Mouse (Mus musculus): Measurements from ENCODE around the gene Alg5. TPM values are rescaled to one million over a fixed set of nuclear protein-coding genes. Genes with fewer than 3 reads are reported as not detected.
"Not testable (repeated sequence)": the region's sequence is repeated elsewhere in the genome, so short reads cannot be mapped to it uniquely, and the experiment has no call there.

The Alg5 gene
- total and polyA plus RNA-seq, 2 experiments from 2014 or later, result 10.4 to 41.3 TPM

DNA sequence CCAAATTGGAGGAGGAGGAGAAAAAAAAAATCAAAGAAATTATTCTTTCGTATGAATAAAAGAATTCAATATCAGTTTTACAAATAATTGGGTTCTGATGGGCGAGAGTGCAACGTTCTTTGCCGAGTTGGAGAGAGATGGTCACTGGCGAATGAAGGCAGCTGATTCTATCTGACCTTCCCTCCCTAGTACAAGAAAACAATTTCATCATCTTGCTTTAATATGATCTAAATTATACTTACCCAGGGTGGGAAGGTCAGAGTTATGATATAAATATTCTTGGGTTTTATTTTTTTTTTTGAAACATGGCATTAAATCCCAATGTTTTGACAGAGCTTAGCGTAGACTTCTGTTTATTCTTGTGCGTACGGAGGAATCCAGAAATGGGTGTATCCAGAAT lies 22.1 kb downstream of the Alg5 start:
- Histone ChIP-seq H3K27me3 (ENCODE audit: control insufficient read depth, insufficient read depth, low read length) (no peaks in the 10 kb centered on the region), H3K9ac (replicated peaks; ENCODE audit: low read depth, low read length) (no peak overlapping the region), H3K4me3 (ENCODE audit: low read depth, low read length) (no peak overlapping the region), H3K4me1 (ENCODE audit: control insufficient read depth, insufficient read depth) (0 out of 2 replicates have a peak, but pooled peaks cover 4% of the 10 kb centered on the region), H3K27ac (ENCODE audit: low read depth) (no peak overlapping the region), H3K36me3 (replicated peaks; ENCODE audit: control insufficient read depth, insufficient read depth, low read length) (no peaks in the 10 kb centered on the region), H3K4me2 (ENCODE audit: low read depth, low read length) (no peak overlapping the region), H3K9me3 (replicated peaks; ENCODE audit: control insufficient read depth, low read length) (no peaks in the 10 kb centered on the region)
- no peak for ATAC-seq (ENCODE audit: insufficient read depth, low read depth)
- DNase-seq (ENCODE audit: low spot score), result no peak
- TF ChIP-seq CTCF (IDR thresholded peaks at IDR 0.05; ENCODE audit: low read depth), result no peak
- no peak for TF ChIP-seq EP300 (IDR thresholded peaks at IDR 0.05; ENCODE audit: low read depth)
- 94% methylated on average over 8 of the region's 8 CpGs for WGBS

DNA sequence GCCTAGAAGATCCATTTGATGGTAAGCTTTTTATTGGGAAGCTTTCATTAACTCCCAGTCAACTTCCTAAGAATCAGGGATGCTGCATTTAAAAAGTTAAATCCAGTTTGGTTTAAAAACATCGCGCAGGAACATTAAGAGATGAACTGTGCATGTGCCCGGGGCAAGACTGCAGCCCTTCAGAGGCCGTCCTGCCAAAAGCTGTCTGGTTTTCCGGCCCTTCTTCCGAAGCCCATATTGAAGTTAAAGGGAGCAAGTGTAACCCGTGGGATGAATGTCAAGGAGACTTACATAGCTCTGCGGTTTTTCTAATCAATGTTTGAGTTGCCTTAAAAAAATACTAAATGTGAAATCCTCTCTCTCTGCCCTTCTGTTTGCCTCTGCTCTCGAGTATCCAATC lies 23.9 kb downstream of the Alg5 start:
- H3K9ac ChIP-seq (replicated peaks; ENCODE audit: low read depth, low read length), result no peak overlapping the region
- no peak overlapping the region for H3K4me3 ChIP-seq (ENCODE audit: low read depth, low read length)
- no peak for ATAC-seq (ENCODE audit: insufficient read depth, low read depth)
- no peak for DNase-seq (ENCODE audit: low spot score)
- H3K36me3 ChIP-seq (replicated peaks; ENCODE audit: control insufficient read depth, insufficient read depth, low read length), result no peaks in the 10 kb centered on the region
- H3K27ac ChIP-seq (ENCODE audit: low read depth), result no peak overlapping the region
- no peak overlapping the region for H3K4me2 ChIP-seq (ENCODE audit: low read depth, low read length)
- H3K27me3 ChIP-seq (ENCODE audit: control insufficient read depth, insufficient read depth, low read length), result no peaks in the 10 kb centered on the region
- WGBS, result 81% methylated on average over 9 of the region's 9 CpGs
- no peaks in the 10 kb centered on the region for H3K9me3 ChIP-seq (replicated peaks; ENCODE audit: control insufficient read depth, low read length)
- no peak for TF ChIP-seq EP300 (IDR thresholded peaks at IDR 0.05; ENCODE audit: low read depth)
- no peak for TF ChIP-seq CTCF (IDR thresholded peaks at IDR 0.05; ENCODE audit: low read depth)
- 0 out of 2 replicates have a peak, but pooled peaks cover 4% of the 10 kb centered on the region for H3K4me1 ChIP-seq (ENCODE audit: control insufficient read depth, insufficient read depth)

DNA sequence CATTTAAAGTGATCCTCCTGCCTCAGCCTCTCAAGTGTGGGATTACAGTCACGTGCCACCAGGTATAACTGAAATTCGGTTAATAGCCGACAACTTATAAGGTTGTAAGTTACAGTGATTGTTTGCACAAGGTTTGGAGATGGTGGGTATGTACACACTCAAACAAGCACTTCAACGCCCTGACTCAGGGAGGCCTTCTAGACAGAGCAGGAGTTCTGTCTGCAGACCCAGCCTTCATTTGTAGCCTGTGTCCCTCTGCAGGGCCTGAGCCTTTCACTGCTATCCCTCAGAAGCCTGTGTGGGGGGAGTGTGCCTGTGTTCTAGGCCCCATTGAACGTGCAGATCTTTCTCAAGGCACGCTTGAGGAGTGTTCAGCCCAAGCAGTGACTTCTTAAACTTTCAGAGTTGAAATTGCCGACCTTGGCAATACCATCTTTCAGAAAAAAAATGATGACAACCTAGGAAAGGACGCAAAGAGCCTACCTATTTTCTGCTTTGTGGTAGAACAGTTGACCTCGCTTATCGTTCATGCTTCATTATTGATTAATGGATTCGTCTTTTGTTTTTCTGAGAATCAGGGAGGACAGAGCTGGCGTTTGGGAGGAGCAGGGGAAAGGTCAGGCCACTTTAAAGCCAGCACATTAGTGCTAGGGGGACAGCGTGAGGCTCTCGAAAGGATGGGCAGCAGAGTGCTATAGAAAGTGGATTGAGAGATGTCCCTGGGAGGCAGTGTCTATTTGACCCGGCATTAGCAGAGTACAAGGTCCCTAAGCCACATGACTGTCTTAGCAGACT lies 25.2 kb downstream of the Alg5 start:
- DNase-seq (ENCODE audit: low spot score), result no peak
- 70% methylated on average over 15 of the region's 15 CpGs for WGBS
- TF ChIP-seq CTCF (IDR thresholded peaks at IDR 0.05; ENCODE audit: low read depth) (no peak), EP300 (IDR thresholded peaks at IDR 0.05; ENCODE audit: low read depth) (no peak)
- Histone ChIP-seq H3K27me3 (ENCODE audit: control insufficient read depth, insufficient read depth, low read length) (no peaks in the 10 kb centered on the region), H3K4me1 (ENCODE audit: control insufficient read depth, insufficient read depth) (0 out of 2 replicates have a peak, but pooled peaks cover 4% of the 10 kb centered on the region), H3K9ac (replicated peaks; ENCODE audit: low read depth, low read length) (no peak overlapping the region), H3K9me3 (replicated peaks; ENCODE audit: control insufficient read depth, low read length) (no peaks in the 10 kb centered on the region), H3K36me3 (replicated peaks; ENCODE audit: control insufficient read depth, insufficient read depth, low read length) (no peaks in the 10 kb centered on the region), H3K27ac (ENCODE audit: low read depth) (no peak overlapping the region), H3K4me3 (ENCODE audit: low read depth, low read length) (no peak overlapping the region), H3K4me2 (ENCODE audit: low read depth, low read length) (no peak overlapping the region)
- ATAC-seq (ENCODE audit: insufficient read depth, low read depth), result no peak

DNA sequence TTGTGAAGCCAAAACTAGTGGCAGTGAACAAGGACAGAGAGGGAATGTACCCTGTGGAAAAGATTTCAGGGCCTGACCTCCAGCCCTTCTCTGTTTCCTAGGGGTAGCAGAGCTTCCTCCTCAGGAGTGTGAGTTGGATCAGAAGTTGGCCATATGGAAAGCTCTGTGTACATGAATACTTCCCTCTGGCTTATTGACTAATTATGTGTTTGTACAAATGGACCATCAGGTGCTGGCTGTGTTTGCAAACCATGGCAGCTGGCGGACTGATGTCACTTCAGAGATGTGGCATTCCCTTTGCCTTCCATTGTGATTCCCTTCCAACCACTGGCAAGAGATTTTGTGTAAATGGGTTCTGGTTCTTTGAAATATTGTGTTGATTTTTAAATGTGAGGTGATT lies 25.9 kb downstream of the Alg5 start:
- no peaks in the 10 kb centered on the region for H3K27me3 ChIP-seq (ENCODE audit: control insufficient read depth, insufficient read depth, low read length)
- TF ChIP-seq EP300 (IDR thresholded peaks at IDR 0.05; ENCODE audit: low read depth), result no peak
- no peak for TF ChIP-seq CTCF (IDR thresholded peaks at IDR 0.05; ENCODE audit: low read depth)
- H3K9ac ChIP-seq (replicated peaks; ENCODE audit: low read depth, low read length), result no peak overlapping the region
- H3K9me3 ChIP-seq (replicated peaks; ENCODE audit: control insufficient read depth, low read length), result no peaks in the 10 kb centered on the region
- no peaks in the 10 kb centered on the region for H3K36me3 ChIP-seq (replicated peaks; ENCODE audit: control insufficient read depth, insufficient read depth, low read length)
- H3K4me3 ChIP-seq (ENCODE audit: low read depth, low read length), result no peak overlapping the region
- no peaks in the 10 kb centered on the region for H3K4me1 ChIP-seq (ENCODE audit: control insufficient read depth, insufficient read depth)
- H3K27ac ChIP-seq (ENCODE audit: low read depth), result no peak overlapping the region
- H3K4me2 ChIP-seq (ENCODE audit: low read depth, low read length), result no peak overlapping the region
- 87% methylated on average over 1 of the region's 1 CpGs for WGBS
- ATAC-seq (ENCODE audit: insufficient read depth, low read depth) (no peak), DNase-seq (ENCODE audit: low spot score) (no peak)

DNA sequence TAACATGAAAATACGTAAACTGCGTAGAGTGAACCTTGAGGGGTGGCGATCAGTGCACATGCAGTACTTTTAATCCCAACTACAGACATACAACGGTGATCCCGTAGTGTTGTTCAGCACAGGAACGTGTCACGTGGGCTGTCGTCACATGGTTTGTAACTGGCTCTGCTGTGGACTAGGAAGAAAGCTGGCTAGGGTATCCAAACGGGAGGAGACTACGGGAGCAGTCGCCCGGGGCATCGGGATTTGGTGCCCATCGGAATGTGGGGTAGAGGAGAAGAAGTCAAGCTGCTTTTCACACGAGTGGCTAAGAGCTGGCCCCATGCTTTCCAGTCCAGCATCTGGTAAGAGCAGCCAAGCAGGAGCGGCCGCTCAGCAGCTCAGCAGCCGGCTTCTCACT lies 29.1 kb downstream of the Alg5 start:
- no peak overlapping the region for H3K9ac ChIP-seq (replicated peaks; ENCODE audit: low read depth, low read length)
- WGBS, result 48% methylated on average over 18 of the region's 18 CpGs
- H3K27me3 ChIP-seq (ENCODE audit: control insufficient read depth, insufficient read depth, low read length), result no peaks in the 10 kb centered on the region
- peak overlapping the region; percentile 30 for H3K4me3 ChIP-seq (ENCODE audit: low read depth, low read length)
- H3K4me1 ChIP-seq (ENCODE audit: control insufficient read depth, insufficient read depth), result no peaks in the 10 kb centered on the region
- peak overlapping the region; percentile 48 for H3K4me2 ChIP-seq (ENCODE audit: low read depth, low read length)
- H3K36me3 ChIP-seq (replicated peaks; ENCODE audit: control insufficient read depth, insufficient read depth, low read length), result no peaks in the 10 kb centered on the region
- no peaks in the 10 kb centered on the region for H3K9me3 ChIP-seq (replicated peaks; ENCODE audit: control insufficient read depth, low read length)
- no peak for TF ChIP-seq CTCF (IDR thresholded peaks at IDR 0.05; ENCODE audit: low read depth)
- TF ChIP-seq EP300 (IDR thresholded peaks at IDR 0.05; ENCODE audit: low read depth), result no peak
- DNase-seq (ENCODE audit: low spot score) (peak; percentile 43), ATAC-seq (ENCODE audit: insufficient read depth, low read depth) (peak; percentile 85)
- no peak overlapping the region for H3K27ac ChIP-seq (ENCODE audit: low read depth)

DNA sequence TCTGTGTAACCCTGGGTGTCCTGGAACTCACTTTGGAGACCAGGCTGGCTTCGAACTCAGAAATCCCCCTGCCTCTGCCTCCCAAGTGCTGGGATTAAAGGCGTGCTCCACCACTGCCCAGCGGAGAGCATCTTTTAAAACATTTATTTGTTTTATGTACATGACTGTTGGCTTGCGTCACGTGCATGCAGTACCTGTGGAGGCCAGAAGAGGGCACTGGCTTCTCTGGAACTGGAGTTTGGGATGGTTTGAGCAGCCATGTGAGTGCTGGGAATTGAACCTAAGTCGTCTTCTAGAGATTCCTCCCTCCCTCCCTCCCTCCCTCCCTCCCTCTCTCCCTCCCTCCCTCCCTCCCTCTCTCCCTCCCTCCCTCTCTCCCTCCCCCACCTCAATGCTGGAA lies 30.2 kb downstream of the Alg5 start:
- not testable (repeated sequence) for H3K27ac ChIP-seq (ENCODE audit: low read depth); H3K9ac ChIP-seq (replicated peaks; ENCODE audit: low read depth, low read length); H3K9me3 ChIP-seq (replicated peaks; ENCODE audit: control insufficient read depth, low read length); H3K36me3 ChIP-seq (replicated peaks; ENCODE audit: control insufficient read depth, insufficient read depth, low read length); H3K4me2 ChIP-seq (ENCODE audit: low read depth, low read length); H3K27me3 ChIP-seq (ENCODE audit: control insufficient read depth, insufficient read depth, low read length); H3K4me3 ChIP-seq (ENCODE audit: low read depth, low read length); ATAC-seq (ENCODE audit: insufficient read depth, low read depth); H3K4me1 ChIP-seq (ENCODE audit: control insufficient read depth, insufficient read depth); DNase-seq (ENCODE audit: low spot score)
- 92% methylated on average over 6 of the region's 6 CpGs for WGBS
- 0 out of 2 replicates have a peak, but pooled peaks have one; percentile 14 for TF ChIP-seq CTCF (IDR thresholded peaks at IDR 0.05; ENCODE audit: low read depth)

Measured in heart, postnatal 0 days (tissue).